Mouse (Mus musculus): Measurements from ENCODE around the gene Rhbdl3. TPM values are rescaled to one million over a fixed set of nuclear protein-coding genes. Genes with fewer than 3 reads are reported as not detected.

Rhbdl3 gene
- total RNA-seq, 2 experiments from 2014 or later, result 11.3 to 14.0 TPM

DNA sequence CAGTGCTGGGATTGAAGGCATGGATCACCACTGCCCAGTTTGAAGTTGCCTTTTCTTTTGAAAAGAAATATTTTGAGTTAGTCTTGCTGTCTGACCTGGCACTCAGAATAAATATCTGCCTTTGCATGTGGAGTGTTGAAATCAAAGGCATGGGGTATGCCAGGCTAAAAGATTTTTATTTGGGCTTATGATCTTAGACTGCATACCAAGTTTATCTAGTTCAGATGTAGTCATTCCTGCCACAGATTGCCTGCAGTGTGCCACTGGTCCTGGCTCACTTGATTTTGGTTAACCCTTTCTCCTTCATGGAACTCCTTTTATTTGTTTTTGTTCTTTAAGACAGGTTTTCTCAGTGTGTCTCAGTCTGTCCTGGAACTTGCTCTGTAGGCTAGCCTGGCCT, 83.7 kb downstream of the Rhbdl3 start:
- no peak for DNase-seq

DNA sequence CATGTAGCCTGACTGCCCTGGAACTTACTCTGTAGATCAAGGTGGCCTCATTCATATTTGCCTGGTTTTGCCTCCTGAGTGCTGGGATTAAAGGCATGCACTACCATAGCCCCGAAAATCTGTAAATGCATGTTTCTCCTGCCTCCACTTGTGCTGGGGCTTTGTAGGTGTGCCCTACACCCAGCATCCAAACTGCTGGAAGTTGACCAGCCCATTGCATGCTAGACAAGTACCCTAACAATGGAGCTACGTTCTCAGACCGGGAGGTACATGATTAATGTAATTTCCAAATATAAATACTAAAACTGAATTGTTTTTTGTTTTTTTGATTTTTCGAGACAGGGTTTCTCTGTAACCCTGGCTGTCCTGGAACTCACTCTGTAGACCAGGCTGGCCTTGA, 84.3 kb downstream of the Rhbdl3 start:
- DNase-seq, result no peak

DNA sequence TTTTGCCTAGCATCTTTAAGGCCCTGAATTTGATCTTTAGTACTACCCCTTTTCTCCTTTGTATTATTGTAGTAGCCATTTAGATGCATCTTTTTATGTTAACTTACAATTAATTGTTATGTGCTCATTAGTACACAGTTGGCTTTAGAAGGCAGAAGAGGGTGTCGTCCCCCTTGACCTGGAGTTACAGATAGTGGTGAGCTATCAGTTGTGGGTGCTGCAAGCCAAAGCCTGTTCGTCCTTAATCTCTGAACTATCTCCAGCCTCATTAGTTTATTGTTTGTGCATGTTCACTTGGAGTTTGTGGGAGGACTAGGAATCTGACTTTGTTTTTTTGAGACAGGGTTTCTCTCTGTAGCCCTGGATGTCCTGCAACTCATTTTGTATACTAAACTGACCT, 86.1 kb downstream of the Rhbdl3 start:
- no peak for DNase-seq

DNA sequence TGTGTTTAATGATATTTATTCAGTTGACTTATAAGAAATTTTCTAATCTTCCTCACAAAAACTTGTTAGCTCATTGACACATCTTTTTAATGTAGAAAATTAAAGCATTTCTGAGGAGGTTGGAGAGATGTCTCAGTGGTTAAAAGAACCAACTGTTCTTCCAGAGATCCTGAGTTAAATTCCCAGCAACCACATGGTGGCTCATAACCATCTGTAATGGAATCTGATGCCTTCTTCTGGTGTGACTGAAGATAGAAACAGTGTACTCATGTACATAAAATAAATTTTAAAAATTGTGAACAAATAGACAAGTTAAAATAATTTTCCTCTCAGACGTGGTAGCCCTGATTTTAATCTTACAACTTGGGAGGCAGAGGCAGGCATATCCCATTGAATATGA, 89.2 kb downstream of the Rhbdl3 start:
- DNase-seq, result no peak

DNA sequence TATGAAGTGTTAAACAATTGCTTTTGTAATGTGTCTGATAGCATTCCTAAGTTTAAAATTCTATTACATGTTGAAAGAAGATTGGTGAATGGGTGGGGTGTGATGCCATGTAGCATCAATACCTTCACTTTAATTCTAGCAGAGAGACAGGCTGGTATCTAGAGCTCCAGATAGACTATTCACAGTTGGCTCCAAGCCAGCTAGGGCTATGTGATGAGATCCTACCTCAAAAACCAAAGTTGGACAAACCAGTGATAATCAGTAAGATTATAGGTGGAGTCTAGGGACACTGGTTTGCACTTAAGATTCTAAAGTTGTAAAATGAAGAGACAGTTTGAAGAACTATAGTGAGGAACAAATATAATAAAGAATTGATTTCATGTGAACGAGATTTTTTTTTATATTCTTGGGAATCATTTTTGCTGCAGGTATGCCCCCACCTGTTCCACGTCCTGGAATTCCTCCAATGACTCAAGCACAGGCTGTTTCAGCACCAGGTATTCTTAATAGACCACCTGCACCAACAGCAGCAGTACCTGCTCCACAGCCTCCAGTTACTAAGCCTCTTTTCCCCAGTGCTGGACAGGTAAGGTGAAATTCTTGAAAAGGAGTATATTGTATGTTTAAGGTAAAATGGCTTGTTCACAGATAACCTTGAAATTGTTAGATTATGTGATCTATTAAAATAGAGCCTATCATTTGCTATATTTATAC, 90.9 kb downstream of the Rhbdl3 start:
- no peak for DNase-seq

DNA sequence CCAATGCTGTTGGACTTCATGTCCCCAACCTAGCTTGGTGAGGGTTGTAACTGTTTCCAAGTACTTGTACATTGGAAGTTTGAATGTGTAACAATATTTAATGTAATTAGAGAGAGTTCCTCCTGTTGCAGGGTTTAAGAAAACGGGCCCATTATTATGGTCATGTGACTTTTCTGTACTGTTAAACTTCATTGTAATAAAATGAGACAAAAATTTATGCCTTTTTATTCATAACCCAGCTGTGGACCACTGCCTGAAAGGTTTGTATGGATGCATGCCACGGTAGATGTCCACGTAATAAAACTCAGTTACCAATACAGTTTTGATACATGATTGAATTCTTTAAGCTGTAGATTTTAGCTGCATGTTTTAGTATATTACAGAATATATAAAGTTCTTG, 95.2 kb downstream of the Rhbdl3 start:
- no peak for DNase-seq

DNA sequence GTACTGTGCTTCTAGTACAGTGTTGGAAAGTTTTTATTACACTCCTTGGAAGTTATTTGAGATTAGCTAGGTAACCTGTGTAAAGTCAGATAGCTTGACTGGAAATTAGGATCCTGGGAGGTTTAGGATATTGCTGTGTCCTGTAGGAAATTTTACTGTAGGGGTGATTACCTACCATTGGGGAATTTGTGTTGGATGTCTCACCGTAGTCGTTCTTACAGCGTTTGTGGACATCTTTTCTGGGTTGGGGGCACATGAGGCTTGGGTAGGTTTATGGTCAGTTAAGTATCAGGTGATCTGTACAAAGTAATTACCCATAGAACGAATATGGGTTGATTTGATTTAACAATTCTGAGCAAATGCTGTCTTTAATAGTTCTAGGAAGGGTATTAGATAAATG, 95.9 kb downstream of the Rhbdl3 start:
- DNase-seq, result no peak

Other genes starting within 250 kb of the Rhbdl3 start
- 10 to 100 TPM; 11.6 to 14.9 TPM for gene Crlf3, start 219.9 kb upstream of the Rhbdl3 start, total RNA-seq (2021)
- gene Atad5, start 211.5 kb upstream of the Rhbdl3 start, total RNA-seq (2021), result 1 to 10 TPM; 3.6 to 3.8 TPM
- 10 to 100 TPM; 21.0 to 22.2 TPM for gene Tefm, start 158.7 kb upstream of the Rhbdl3 start, total RNA-seq (2021)
- gene Adap2, start 146.8 kb upstream of the Rhbdl3 start, total RNA-seq (2021), result 1 to 10 TPM; 6.9 to 9.3 TPM
- 1 to 10 TPM; 4.0 to 6.6 TPM for gene Rnf135, start 117.1 kb upstream of the Rhbdl3 start, total RNA-seq (2021)
- gene Rhot1, start 91.9 kb upstream of the Rhbdl3 start, total RNA-seq (2021), result 10 to 100 TPM; 45.4 to 50.6 TPM
- 10 to 100 TPM; 25.5 to 25.9 TPM for gene 5730455P16Rik, start 77.1 kb downstream of the Rhbdl3 start, total RNA-seq (2021)
- gene Zfp207, start 82.4 kb downstream of the Rhbdl3 start, total RNA-seq (2021), result 10 to 100 TPM; 68.8 to 91.9 TPM
- gene Psmd11, start 127.7 kb downstream of the Rhbdl3 start, total RNA-seq (2021), result 100 to 1,000 TPM; 121 to 126 TPM
- 1 to 10 TPM; 5.5 to 7.2 TPM for gene Cdk5r1, start 176.1 kb downstream of the Rhbdl3 start, total RNA-seq (2021)